Mouse (Mus musculus): ENCODE results near the gene Gm20806.
"Not testable (repeated sequence)": the region's sequence is repeated elsewhere in the genome, so short reads cannot be mapped to it uniquely, and the experiment has no call there.

The Gm20806 gene

DNA sequence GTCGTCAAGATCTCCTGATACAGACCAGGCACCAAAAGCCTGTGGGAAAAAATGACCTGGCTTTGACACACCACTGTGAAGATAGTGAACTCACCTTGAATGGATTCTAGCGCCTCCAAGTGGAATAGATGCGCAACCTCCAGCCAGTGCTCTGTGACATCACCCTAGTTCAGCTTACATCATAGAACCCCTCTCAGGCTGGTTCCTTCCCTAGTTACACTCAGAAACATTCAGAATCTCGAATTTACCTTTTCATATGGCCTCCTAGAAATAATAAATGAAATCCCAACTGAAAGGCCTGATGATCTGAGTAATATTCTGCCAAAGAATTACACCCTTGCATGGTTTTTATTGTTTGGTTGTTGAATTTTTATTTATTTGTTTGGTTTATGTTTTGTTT is at the start of gene Gm20806:
TSS of gene Gm20806 (minus strand) at position 101 of the 400 bp plus-strand sequence.
- H3K9me3 ChIP-seq (ENCODE audit: low read length); H3K27me3 ChIP-seq (ENCODE audit: insufficient read depth, low read length); H3K4me1 ChIP-seq (replicated peaks; ENCODE audit: low read depth, low read length); H3K4me3 ChIP-seq (replicated peaks; ENCODE audit: low read length); H3K36me3 ChIP-seq (ENCODE audit: insufficient read depth, low read length): not testable (repeated sequence)

Measured in E14TG2a.4 (cell line).